Comparison of ENCODE assay signal across 20 mouse cellular contexts in the genomic region with DNA sequence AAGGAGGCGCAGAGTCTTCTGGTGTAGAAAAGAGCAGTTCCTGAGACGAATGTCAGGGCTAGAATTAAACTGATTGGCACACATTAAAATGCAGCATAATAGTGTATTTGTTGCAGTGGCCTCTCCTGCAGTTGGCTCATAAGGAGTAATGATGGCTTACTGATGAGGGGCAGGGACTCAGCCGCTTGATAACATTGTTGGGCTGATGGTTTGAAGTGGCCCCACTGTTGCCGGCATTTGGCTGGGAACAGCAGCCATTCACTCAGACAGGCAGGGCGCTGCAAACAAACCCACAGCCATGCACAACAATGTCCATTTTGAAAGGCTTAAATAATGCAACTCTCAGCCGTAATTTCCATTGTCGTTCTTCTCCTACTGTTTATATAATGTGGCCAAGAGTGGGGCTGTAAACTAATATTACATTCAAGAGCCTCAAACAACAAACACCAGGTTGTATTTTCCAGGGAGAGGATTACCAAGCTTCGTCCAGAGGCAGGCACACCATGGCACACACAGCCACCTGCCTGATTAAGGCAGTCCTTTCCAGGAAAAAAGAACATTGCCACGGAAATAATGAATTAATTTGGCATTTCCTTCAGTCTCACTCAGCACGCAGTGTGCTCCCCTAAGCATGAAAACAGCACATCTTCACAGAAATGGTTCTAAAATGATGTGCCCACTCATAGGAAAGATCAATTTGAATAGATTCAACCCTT.
DNase-seq lines count a peak whose midpoint lies in the region; ATAC-seq and TF ChIP-seq lines count a peak whose summit lies in the region.
"Had no signal": no experiment of that assay in that cellular context is flagged by ENCODE, and none has a peak within 500 bp of the region (broad histone marks: within the 10 kb centered on the region; RNA-seq: fewer than 3 reads in every experiment).

No protein-coding gene starts in this region.

- peak overlapping the region; percentile 67 for H3K27ac ChIP-seq in kidney, embryonic 15.5 days
- H3K27ac ChIP-seq in forebrain, embryonic 11.5 days (ENCODE audit: low read depth, low read length) = no peak overlapping the region
- 0 out of 2 replicates have a peak overlapping the region, but pooled peaks have one; percentile 23 for H3K27ac ChIP-seq in forebrain, embryonic 15.5 days (replicated peaks)
- H3K27ac ChIP-seq: embryonic facial prominence, embryonic 13.5 days; hindbrain, embryonic 12.5 days; hindbrain, postnatal 0 days had no signal

- TF ChIP-seq POLR2A in brain, embryonic 14.5 days (IDR thresholded peaks at IDR 0.05; ENCODE audit: borderline replicate concordance, extremely low read depth, insufficient read depth, insufficient read length, poor library complexity, severe bottlenecking) = no peak

- TF ChIP-seq CTCF in brain, embryonic 14.5 days (IDR thresholded peaks at IDR 0.05; ENCODE audit: borderline replicate concordance, extremely low read depth, insufficient read depth, insufficient read length) = no peak

- no peaks in the 10 kb centered on the region for H3K36me3 ChIP-seq in kidney, embryonic 15.5 days
- H3K36me3 ChIP-seq in forebrain, embryonic 11.5 days (ENCODE audit: control insufficient read depth, insufficient read depth, low read length) = no peaks in the 10 kb centered on the region
- no peaks in the 10 kb centered on the region for H3K36me3 ChIP-seq in forebrain, embryonic 15.5 days
- H3K36me3 ChIP-seq: embryonic facial prominence, embryonic 13.5 days; G1E; heart, embryonic 12.5 days; hindbrain, embryonic 12.5 days had no signal

- 63% methylated on average over 10 of the region's 10 CpGs for WGBS in kidney, embryonic 15.5 days
- WGBS in forebrain, embryonic 11.5 days = 50% methylated on average over 10 of the region's 10 CpGs
- 11% methylated on average over 10 of the region's 10 CpGs for WGBS in forebrain, embryonic 15.5 days

- no peak overlapping the region for H3K4me2 ChIP-seq in kidney, embryonic 15.5 days
- no peak overlapping the region for H3K4me2 ChIP-seq in forebrain, embryonic 11.5 days (ENCODE audit: low read depth, low read length, severe bottlenecking)
- H3K4me2 ChIP-seq in forebrain, embryonic 15.5 days (replicated peaks) = no peak overlapping the region
- H3K4me2 ChIP-seq: embryonic facial prominence, embryonic 13.5 days; heart, embryonic 12.5 days; hindbrain, embryonic 12.5 days had no signal

- H3K9ac ChIP-seq in kidney, embryonic 15.5 days = no peak overlapping the region
- no peak overlapping the region for H3K9ac ChIP-seq in forebrain, embryonic 11.5 days (ENCODE audit: low read length)
- H3K9ac ChIP-seq in forebrain, embryonic 15.5 days (replicated peaks) = no peak overlapping the region
- H3K9ac ChIP-seq: embryonic facial prominence, embryonic 13.5 days; heart, embryonic 12.5 days; hindbrain, embryonic 12.5 days had no signal

- H3K27me3 ChIP-seq in kidney, embryonic 15.5 days = no peaks in the 10 kb centered on the region
- H3K27me3 ChIP-seq in forebrain, embryonic 11.5 days (ENCODE audit: control insufficient read depth, insufficient read depth, low read length) = no peaks in the 10 kb centered on the region
- H3K27me3 ChIP-seq in forebrain, embryonic 15.5 days = no peaks in the 10 kb centered on the region
- H3K27me3 ChIP-seq: embryonic facial prominence, embryonic 13.5 days; heart, embryonic 12.5 days; hindbrain, embryonic 12.5 days had no signal

- H3K4me3 ChIP-seq in kidney, embryonic 15.5 days (replicated peaks) = no peak overlapping the region
- no peak overlapping the region for H3K4me3 ChIP-seq in forebrain, embryonic 11.5 days (ENCODE audit: low read depth, low read length)
- H3K4me3 ChIP-seq in forebrain, embryonic 15.5 days = no peak overlapping the region
- H3K4me3 ChIP-seq: embryonic facial prominence, embryonic 13.5 days; heart, embryonic 12.5 days; hindbrain, embryonic 12.5 days had no signal

- DNase-seq in kidney, postnatal 25 days = no peak
- peak; percentile 89 for DNase-seq in brain, embryonic 14.5 days (ENCODE audit: low read depth)
- DNase-seq in forebrain, embryonic 11.5 days (ENCODE audit: low spot score) = peak; percentile 54
- DNase-seq in heart, adult 18-20 months = no peak
- no peak for DNase-seq in heart, postnatal 10 days
- DNase-seq: adrenal gland, adult 8-10 months; adrenal gland, postnatal 36 days; cerebellum, adult 11 months; cerebellum, adult 9-10 months; cerebellum, postnatal 36 days; gastrocnemius, postnatal 10 days; heart, postnatal 36 days; kidney, adult 11 months had no signal

- ATAC-seq in kidney, embryonic 15.5 days (replicated peaks; ENCODE audit: low FRiP score) = no peak
- ATAC-seq in forebrain, embryonic 11.5 days (replicated peaks; ENCODE audit: low FRiP score) = peak; percentile 61; the same call in 1 of the 2 replicates
- ATAC-seq in forebrain, embryonic 15.5 days (replicated peaks) = peak; percentile 80
- ATAC-seq: hindbrain, postnatal 0 days had no signal

- peaks cover 16% of the 10 kb centered on the region for H3K4me1 ChIP-seq in kidney, embryonic 15.5 days
- peaks cover 9% of the 10 kb centered on the region; the same call in 1 of the 2 replicates for H3K4me1 ChIP-seq in forebrain, embryonic 11.5 days (replicated peaks; ENCODE audit: control insufficient read depth, insufficient read depth, low read length)
- H3K4me1 ChIP-seq in forebrain, embryonic 15.5 days = peaks cover 14% of the 10 kb centered on the region
- H3K4me1 ChIP-seq: embryonic facial prominence, embryonic 13.5 days; heart, embryonic 12.5 days had no signal

- intact Hi-C loops in heart, postnatal 10 days (cut with DNase I) = no loop called here

- H3K9me3 ChIP-seq in kidney, embryonic 15.5 days (replicated peaks) = no peaks in the 10 kb centered on the region
- no peaks in the 10 kb centered on the region for H3K9me3 ChIP-seq in forebrain, embryonic 11.5 days (ENCODE audit: control insufficient read depth, low read length)
- no peaks in the 10 kb centered on the region for H3K9me3 ChIP-seq in forebrain, embryonic 15.5 days
- H3K9me3 ChIP-seq: embryonic facial prominence, embryonic 13.5 days; heart, embryonic 12.5 days; hindbrain, embryonic 12.5 days had no signal

Comparison
In these comparisons a context has a peak if more than half of its experiments do, and no peak if none do; other contexts are left out.
1. DNase-seq: peak in brain, embryonic 14.5 days (single experiment) and forebrain, embryonic 11.5 days (single experiment); none in kidney, postnatal 25 days (0 of 2), heart, adult 18-20 months (0 of 2) and heart, postnatal 10 days (0 of 2).